Mouse (Mus musculus) yolk sac, embryonic 10.5 days (tissue): Measurements from ENCODE around the gene Olfr904.
A peak's percentile ranks its signal among the peaks of the same experiment; 100 is the strongest.

ENCODE experiments used
- DNase-seq: peaks from one replicate; pipeline ENCODE4 v3.0.0-alpha.2; 2017; ENCODE audit warnings: low spot score

Gene Olfr904

DNA sequence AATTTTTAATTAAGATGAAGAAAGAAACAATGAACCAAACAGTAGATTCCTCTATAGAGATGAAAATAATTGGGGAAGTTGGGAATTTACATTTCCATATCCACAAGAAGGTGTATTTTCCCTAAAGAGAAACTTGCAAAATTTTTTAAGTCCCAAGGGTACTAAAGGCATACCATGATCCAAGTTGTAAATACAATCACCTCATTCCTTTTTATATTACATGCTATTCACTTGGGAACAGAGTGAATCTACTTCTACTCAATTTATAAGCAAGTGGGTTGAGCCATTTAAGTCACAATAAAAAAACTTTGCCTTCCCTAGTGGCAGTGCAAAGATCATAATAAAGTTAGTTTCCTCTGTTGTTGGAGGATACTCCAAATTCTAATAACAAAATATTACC, at the start of gene Olfr904:
Gene Olfr904 (plus strand): TSS at position 301 of the 400 bp plus-strand sequence.
- DNase-seq, result no peak

DNA sequence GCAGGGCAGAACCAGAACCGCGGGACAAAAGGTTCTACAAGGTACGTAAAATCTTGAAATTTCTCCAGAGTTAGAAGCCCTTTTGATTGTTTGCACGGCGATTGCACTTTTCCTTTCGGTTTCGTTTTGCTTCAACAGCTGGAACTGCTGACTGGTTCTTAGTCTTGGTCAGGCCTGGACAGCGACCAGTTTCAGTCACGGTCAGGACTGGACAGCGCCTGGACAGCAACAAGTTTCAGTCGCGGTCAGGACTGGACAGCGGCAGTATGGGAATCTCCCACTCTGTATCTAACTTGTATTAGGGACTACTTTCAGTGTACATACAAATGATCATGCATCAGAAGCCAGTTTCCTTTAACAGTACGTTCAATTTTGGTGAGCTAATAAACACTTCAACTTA, 49.4 kb upstream of the Olfr904 start:
- peak; percentile 7 for DNase-seq

DNA sequence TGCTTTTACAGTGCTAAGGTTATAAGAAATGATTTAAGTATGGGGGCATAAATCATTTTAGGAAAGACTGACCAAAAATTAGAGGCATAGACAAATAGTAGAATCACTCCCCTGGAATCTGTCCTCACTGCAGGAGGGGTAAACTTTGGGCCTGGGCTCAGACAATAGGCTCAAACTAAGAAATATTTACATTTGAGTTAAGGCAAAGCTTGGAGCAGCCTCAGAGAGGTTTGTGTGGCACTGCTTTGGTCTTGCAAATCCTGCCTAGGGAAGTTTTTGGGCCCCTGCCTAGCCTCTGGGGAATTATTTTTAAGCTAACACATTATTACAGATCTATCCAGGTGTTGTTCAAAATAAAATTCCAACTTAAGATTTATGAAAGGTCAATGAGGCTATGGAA, 39.1 kb upstream of the Olfr904 start:
- DNase-seq, result no peak

DNA sequence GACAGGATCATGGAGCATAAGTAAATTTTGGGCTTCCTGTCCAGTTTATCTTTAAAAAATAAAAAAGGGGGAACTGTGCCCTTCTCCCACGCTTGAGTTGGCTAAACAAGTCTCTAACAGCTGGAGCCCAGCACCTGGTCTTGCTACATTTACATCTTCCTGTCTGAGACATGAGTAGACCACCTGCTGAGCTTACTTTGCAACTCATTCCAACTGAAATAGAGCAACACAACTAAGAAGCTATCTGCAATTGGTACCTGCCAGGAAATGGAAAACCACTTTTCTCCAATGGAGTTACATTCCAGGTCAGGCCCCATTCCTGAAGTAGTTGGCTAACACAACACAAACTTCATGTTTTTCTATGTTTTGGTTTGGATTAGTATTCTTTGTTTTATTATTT, 35.9 kb upstream of the Olfr904 start:
- DNase-seq, result no peak

DNA sequence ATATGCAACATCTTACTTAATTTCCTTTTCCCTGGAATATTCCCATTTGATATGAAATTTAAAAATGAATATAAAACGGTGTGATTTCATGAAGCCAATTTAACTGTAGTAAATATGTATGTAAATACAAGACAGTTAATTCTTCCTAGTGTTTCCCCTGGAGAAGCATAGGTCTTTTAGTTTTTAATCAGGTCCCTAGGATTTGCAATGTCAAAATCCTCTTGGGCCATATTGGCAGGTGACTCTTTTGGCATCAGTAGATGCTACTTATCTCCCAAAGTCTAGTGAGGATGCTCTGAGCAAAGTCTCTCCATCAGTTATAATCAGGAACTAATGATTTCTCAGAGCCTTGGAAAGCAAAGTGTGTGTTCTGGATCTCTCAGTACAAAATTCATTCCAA, 33.8 kb upstream of the Olfr904 start, which contains the start of gene Olfr901:
Gene Olfr901 (plus strand): TSS at position 301 of the 400 bp plus-strand sequence.
- DNase-seq, result no peak

DNA sequence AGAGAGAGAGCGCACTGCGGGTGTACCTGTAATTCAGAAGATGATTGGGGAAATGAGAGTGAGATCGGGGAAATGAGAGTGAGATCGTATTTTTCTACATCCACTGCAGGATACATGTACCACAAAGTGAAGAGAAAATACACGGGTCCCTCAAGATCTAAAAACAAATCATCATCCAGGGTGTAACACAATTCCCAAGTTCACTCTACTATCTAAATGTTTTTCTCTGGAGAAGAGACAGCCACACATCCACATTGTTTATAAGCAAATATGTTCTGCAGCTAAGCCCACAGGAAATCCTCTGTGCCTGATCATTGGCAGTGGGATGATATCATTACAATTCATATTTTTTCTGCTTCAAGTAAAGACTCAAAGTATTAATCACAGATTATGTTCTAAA, 15.6 kb upstream of the Olfr904 start, which contains the start of gene Olfr902:
Gene Olfr902 (plus strand): TSS at position 301 of the 400 bp plus-strand sequence.
- DNase-seq, result no peak

DNA sequence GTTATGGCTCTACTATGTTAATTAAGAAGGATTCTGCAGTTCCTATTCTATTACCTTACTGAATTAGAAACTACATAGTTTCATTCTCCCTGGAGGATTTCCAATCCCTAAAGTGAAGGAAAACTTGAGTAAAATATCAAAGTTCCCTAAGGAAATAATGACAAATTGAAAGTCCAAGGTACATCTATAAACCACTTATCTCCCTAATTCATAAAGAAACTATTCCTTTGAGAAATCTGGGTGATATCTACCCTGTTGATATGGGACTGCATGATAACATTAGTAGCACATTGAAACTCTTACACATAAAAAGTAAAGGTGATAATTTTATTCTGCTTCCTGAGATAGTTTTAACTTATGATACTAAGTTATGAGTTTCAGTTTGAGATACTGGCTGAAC, 7.9 kb downstream of the Olfr904 start, which contains the start of gene Olfr905:
Gene Olfr905 (plus strand): TSS at position 301 of the 400 bp plus-strand sequence.
- no peak for DNase-seq

DNA sequence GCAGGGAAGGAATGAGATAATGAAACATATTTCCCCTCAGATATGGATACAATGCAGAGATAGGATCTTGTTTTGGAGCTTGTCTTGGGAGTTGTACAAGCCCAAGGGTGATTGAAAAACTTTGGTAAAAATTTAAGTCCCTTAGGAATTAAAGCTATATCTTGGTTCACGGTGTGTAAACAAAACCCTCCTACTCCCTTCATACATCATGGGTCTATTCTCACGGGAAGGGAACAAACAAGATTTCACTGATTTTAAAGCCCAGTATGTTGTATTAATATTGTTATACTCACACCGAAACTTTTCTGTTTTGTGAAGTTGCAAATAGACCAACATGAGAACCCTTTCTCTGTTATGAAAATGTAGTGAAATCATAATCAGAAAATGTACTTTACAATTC, 23.8 kb downstream of the Olfr904 start, which contains the start of gene Olfr906:
Gene Olfr906 (plus strand): TSS at position 301 of the 400 bp plus-strand sequence.
- no peak for DNase-seq

DNA sequence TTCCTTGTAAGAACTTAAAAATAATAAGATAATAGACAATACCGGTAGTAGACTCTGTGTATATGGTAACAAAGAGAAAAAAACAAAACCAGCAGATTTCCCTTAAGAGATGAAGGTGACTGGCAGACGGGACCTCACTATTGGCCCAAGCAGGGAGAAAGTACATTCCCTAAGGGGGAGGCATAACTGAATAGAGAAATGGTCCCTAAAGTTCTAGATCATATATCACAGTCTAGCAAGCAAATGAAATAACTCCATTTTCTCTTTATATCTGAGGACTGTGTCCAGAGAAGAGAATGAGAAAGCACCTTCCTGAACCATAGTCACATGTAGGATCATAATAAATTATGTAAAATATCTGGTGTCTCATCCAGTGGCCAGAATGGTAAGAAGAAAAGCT, 32.6 kb downstream of the Olfr904 start, which contains the start of gene Olfr907:
Gene Olfr907 (plus strand): TSS at position 301 of the 400 bp plus-strand sequence.
- DNase-seq, result no peak

DNA sequence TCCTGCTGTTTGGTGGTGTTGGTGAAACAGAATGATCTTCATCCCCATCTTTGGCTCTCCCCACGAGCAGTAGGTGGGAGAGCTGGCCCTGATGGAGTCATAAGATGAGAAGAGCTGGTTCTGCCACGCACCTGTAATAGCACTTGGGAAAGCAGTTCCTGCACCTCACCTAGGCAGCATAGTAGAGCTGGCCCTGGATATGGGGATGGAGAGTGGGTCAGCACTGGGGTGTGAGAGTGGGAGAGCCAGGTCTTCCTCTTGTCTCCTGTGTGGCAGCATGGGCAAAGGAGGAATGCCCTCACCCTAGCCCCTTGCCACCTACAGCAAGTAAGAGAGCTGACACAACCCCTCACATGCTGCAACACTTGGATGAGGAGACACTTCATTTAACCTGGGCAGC, 49.4 kb downstream of the Olfr904 start:
- no peak for DNase-seq
